Mouse (Mus musculus) hindbrain, embryonic 15.5 days (tissue): ENCODE results near the gene Trpm8. TPM values are rescaled to one million over a fixed set of nuclear protein-coding genes. Genes with fewer than 3 reads are reported as not detected.

Source experiments
- ATAC-seq: fragments of 200-750 bp; cut with Nextera tagmentation; 2 replicates; pipeline ENCODE4 v1.8.0; 2017; ENCODE audit warnings: low read depth, moderate number of reproducible peaks, moderate TSS enrichment; ENCODE audit not compliant: low FRiP score
- H3K27ac ChIP-seq: fragments of 300-500 bp; sonication (generic); replicated peaks from 2 replicates; pipeline ENCODE4 v1.5.1; 2015; ENCODE audit warnings: mild to moderate bottlenecking, inconsistent platforms
- H3K27me3 ChIP-seq: fragments of 300-500 bp; sonication (generic); 2 replicates; pipeline ENCODE4 v1.6.1; 2015; ENCODE audit warnings: control low read depth, inconsistent platforms
- H3K36me3 ChIP-seq: fragments of 300-500 bp; sonication (generic); 2 replicates; pipeline ENCODE4 v1.6.1; 2015; ENCODE audit warnings: control low read depth, inconsistent platforms
- H3K4me1 ChIP-seq: fragments of 300-500 bp; sonication (generic); replicated peaks from 2 replicates; pipeline ENCODE4 v1.6.1; 2015; ENCODE audit warnings: control low read depth, inconsistent platforms
- H3K4me2 ChIP-seq: fragments of 300-500 bp; sonication (generic); 2 replicates; pipeline ENCODE4 v1.6.1; 2015; ENCODE audit warnings: moderate library complexity, mild to moderate bottlenecking, inconsistent platforms
- H3K4me3 ChIP-seq: fragments of 300-500 bp; sonication (generic); 2 replicates; pipeline ENCODE4 v1.5.1; 2015; ENCODE audit warnings: mild to moderate bottlenecking, inconsistent platforms
- H3K9ac ChIP-seq: fragments of 300-500 bp; sonication (generic); 2 replicates; pipeline ENCODE4 v1.6.1; 2015; ENCODE audit warnings: inconsistent platforms
- H3K9me3 ChIP-seq: fragments of 300-500 bp; sonication (generic); 2 replicates; pipeline ENCODE4 v1.6.1; 2016; ENCODE audit warnings: control low read depth, inconsistent platforms
- WGBS: fragments of 180-500 bp; shearing (Covaris S2); methylation state at CpG from one replicate; pipeline ENCODE4 v1.1.7; 2015; 5-methylcytosine and 5-hydroxymethylcytosine counted together
- polyA plus RNA-seq: library from polyadenylated mRNA; unstranded; fragments of >200 nt; fragmentation: Nextera tagmentation; extraction: Ambion mirVana; gene quantifications from 2 replicates; pipeline ENCODE4 v1.2.1, GENCODE M21; 2015

The Trpm8 gene
- polyA plus RNA-seq, 1 experiment from 2014 or later: 0.06 TPM

- no peaks in the 10 kb centered on the region for H3K36me3 ChIP-seq
- WGBS: 84% methylated on average over 5 of the region's 5 CpGs
- H3K9ac ChIP-seq: no peak overlapping the region
- H3K27ac ChIP-seq: no peak overlapping the region
- peaks cover 78% of the 10 kb centered on the region for H3K9me3 ChIP-seq
- ATAC-seq: no peak
- H3K27me3 ChIP-seq: no peaks in the 10 kb centered on the region
- H3K4me3 ChIP-seq: no peak overlapping the region
- no peak overlapping the region for H3K4me2 ChIP-seq
- H3K4me1 ChIP-seq: no peaks in the 10 kb centered on the region
These were observed 27.4 kb upstream of the Trpm8 start for GRCm38 (mm10) chr1:88250023-88250422.

- peaks cover 72% of the 10 kb centered on the region for H3K9me3 ChIP-seq
- H3K36me3 ChIP-seq: no peaks in the 10 kb centered on the region
- no peak for ATAC-seq
- H3K4me3 ChIP-seq: no peak overlapping the region
- 77% methylated on average over 8 of the region's 8 CpGs for WGBS
- no peak overlapping the region for H3K27ac ChIP-seq
- H3K27me3 ChIP-seq: no peaks in the 10 kb centered on the region
- no peaks in the 10 kb centered on the region for H3K4me1 ChIP-seq
- no peak overlapping the region for H3K9ac ChIP-seq
- H3K4me2 ChIP-seq: no peak overlapping the region
These were observed 24.4 kb upstream of the Trpm8 start for GRCm38 (mm10) chr1:88253106-88253505.

- Histone ChIP-seq H3K4me2 (no peak overlapping the region), H3K27ac (no peak overlapping the region), H3K9ac (no peak overlapping the region), H3K4me3 (no peak overlapping the region), H3K27me3 (no peaks in the 10 kb centered on the region), H3K36me3 (no peaks in the 10 kb centered on the region), H3K9me3 (peaks cover 68% of the 10 kb centered on the region), H3K4me1 (no peaks in the 10 kb centered on the region)
- 77% methylated on average over 6 of the region's 6 CpGs for WGBS
- ATAC-seq: no peak
These were observed 23.9 kb upstream of the Trpm8 start for GRCm38 (mm10) chr1:88253540-88253939.

DNA sequence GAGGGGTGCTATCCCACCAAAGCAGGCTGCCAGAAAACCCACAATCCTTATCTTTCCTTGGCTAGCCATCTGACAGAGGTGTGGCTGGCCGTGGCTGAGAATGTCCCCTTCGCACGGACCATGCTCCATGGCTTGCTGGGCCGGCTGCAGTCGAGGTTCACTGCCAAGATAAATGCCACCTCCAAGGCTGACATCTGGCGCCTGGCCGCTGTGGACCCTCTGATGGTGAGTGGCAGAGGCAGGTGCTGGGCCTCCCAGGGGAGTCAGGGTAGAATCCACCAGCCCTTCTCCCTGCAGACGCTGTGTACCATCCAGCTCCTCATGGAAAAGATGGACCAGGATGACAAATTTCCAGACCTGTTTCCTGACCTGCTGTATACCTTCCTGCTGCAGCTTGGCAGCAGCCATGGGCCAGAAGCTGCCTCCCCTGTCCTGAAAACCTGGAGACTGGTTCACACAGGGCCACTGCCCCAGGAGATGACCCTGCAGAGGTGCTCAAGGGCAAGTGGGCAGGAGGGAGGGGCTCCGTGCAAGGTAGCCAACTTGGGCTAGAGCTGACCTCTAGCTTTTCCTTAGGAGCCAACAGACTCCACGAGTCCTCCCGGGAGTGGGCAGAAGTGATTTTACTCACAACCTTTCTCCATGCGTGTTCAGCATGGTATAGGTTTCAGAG lies 22.5 kb upstream of the Trpm8 start:
- no peak overlapping the region for H3K4me2 ChIP-seq
- 88% methylated on average over 12 of the region's 12 CpGs for WGBS
- peaks cover 54% of the 10 kb centered on the region for H3K9me3 ChIP-seq
- no peak overlapping the region for H3K4me3 ChIP-seq
- H3K9ac ChIP-seq: no peak overlapping the region
- ATAC-seq: no peak
- no peaks in the 10 kb centered on the region for H3K27me3 ChIP-seq
- H3K36me3 ChIP-seq: no peaks in the 10 kb centered on the region
- no peaks in the 10 kb centered on the region for H3K4me1 ChIP-seq
- H3K27ac ChIP-seq: no peak overlapping the region

- no peak overlapping the region for H3K4me3 ChIP-seq
- no peaks in the 10 kb centered on the region for H3K27me3 ChIP-seq
- no peak overlapping the region for H3K9ac ChIP-seq
- no peak overlapping the region for H3K27ac ChIP-seq
- no peak for ATAC-seq
- H3K36me3 ChIP-seq: no peaks in the 10 kb centered on the region
- 61% methylated on average over 2 of the region's 2 CpGs for WGBS
- peaks cover 48% of the 10 kb centered on the region for H3K9me3 ChIP-seq
- H3K4me2 ChIP-seq: no peak overlapping the region
- H3K4me1 ChIP-seq: no peaks in the 10 kb centered on the region
These were observed 22.0 kb upstream of the Trpm8 start for GRCm38 (mm10) chr1:88255466-88255857.

DNA sequence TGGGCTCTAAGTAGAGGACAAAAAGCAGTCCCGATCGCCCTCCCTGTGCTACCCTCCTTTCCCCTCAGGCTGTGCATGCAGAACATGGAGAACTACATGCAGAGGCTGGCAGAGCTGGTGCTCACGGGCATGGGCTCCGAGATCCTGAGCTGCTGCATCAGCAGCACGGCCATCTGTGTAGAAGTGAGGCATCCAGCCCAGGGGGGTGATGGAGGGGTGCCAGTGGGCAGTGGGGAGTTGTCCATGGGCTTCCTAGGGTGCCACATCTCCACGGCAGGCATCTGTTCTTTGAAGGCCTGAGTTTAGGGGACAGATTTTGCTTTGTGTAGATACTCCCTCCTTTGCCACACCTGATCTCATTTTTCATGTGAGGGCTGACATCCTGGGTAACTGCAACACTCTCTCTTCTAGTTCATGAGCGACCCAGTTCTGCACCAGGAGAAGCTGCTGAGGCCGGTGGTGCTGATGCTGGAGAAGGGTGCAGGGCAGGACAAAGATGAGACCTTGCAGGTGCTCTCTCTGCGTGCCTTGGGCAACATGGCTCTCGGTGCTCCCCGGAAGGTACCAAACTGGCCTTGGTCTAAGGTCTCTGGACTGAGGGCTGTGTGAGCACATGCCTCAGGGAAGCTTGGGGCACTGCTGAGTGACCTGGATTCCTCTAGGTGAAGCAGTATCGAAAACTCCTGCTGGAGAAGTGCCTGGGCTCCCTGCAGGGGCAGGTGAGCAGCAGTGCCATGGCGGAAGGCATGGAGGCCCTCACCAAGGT lies 21.3 kb upstream of the Trpm8 start:
- H3K27ac ChIP-seq: no peak overlapping the region
- no peaks in the 10 kb centered on the region for H3K27me3 ChIP-seq
- no peak for ATAC-seq
- H3K4me3 ChIP-seq: no peak overlapping the region
- no peak overlapping the region for H3K4me2 ChIP-seq
- 79% methylated on average over 13 of the region's 13 CpGs for WGBS
- peaks cover 41% of the 10 kb centered on the region for H3K9me3 ChIP-seq
- no peak overlapping the region for H3K9ac ChIP-seq
- H3K4me1 ChIP-seq: no peaks in the 10 kb centered on the region
- peaks cover 5% of the 10 kb centered on the region; the same call in 1 of the 2 replicates for H3K36me3 ChIP-seq

DNA sequence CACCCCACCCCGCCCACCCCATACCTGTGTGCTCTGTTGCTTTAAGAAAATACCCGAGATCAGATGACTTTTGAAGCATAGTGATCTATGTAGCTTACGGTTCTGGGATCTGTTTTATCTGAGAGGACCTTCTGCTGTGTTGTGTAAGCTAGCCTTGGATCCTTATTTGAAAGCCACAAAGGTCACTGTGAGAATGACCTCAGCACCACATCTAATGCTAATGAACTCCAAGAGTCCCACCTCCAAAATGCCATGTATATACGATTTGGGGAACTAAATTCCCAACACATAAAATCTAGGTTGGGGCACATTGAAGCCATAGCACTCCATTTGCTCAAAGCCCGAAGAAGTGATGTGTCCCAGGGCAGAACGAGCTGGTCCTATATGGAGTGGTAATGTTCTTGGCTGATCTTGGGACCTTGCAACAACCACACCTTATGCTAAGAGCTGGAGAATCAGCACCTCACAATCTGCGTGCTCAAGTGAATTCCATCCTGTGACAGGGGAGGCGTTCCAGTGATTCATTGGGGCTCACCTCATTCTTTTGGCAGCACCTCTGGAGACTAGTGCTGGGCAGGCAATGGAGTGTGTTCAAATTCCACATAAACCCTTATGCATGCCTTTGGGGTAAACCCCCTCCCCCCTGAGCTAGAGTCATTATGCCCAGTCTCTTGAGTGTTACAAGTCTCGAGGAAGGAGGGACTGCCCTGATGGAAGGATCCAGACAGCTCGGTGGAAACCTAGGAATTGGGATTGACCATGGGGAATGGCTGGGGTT lies 20.4 kb upstream of the Trpm8 start:
- Histone ChIP-seq H3K36me3 (peaks cover 9% of the 10 kb centered on the region; the same call in 1 of the 2 replicates), H3K9ac (no peak overlapping the region), H3K4me2 (no peak overlapping the region), H3K4me3 (no peak overlapping the region), H3K4me1 (no peaks in the 10 kb centered on the region), H3K27me3 (no peaks in the 10 kb centered on the region), H3K27ac (no peak overlapping the region), H3K9me3 (peaks cover 38% of the 10 kb centered on the region)
- whole genome bisulfite sequencing: 83% methylated on average over 10 of the region's 10 CpGs
- no peak for ATAC-seq

DNA sequence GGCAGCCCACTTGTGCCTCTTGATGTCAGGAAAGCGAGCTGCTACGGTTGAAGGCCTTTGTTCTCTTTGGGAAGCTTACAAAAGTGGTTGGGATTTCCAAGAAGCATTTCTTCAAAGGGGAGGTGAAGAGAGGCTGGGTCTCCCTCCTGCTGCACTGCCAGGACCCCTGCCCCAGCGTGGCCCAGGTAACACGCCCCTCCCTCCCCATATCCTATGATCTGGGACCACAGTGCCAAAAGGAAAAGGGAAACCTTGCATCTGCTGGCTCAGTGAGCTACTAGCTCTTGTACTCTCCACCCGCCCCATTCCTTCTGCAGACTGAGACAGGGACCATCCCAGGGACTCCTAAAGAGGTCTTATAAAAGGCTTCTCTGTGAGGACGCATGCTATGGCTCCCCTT lies 19.8 kb upstream of the Trpm8 start:
- Histone ChIP-seq H3K9ac (no peak overlapping the region), H3K4me3 (no peak overlapping the region), H3K4me2 (no peak overlapping the region), H3K27me3 (no peaks in the 10 kb centered on the region), H3K27ac (no peak overlapping the region), H3K9me3 (peaks cover 33% of the 10 kb centered on the region), H3K36me3 (peaks cover 13% of the 10 kb centered on the region), H3K4me1 (no peaks in the 10 kb centered on the region)
- 82% methylated on average over 6 of the region's 6 CpGs for WGBS
- ATAC-seq: no peak

- WGBS: 64% methylated on average over 6 of the region's 6 CpGs
- Histone ChIP-seq H3K4me1 (no peaks in the 10 kb centered on the region), H3K4me3 (no peak overlapping the region), H3K36me3 (peaks cover 20% of the 10 kb centered on the region), H3K9ac (no peak overlapping the region), H3K4me2 (no peak overlapping the region), H3K27ac (no peak overlapping the region), H3K27me3 (no peaks in the 10 kb centered on the region), H3K9me3 (peaks cover 29% of the 10 kb centered on the region)
- ATAC-seq: no peak
These were observed 19.1 kb upstream of the Trpm8 start for GRCm38 (mm10) chr1:88258361-88258760.

GRCm38 (mm10) chr1:88258881-88259642 lies 18.4 kb upstream of the Trpm8 start:
- Histone ChIP-seq H3K4me1 (no peaks in the 10 kb centered on the region), H3K4me2 (no peak overlapping the region), H3K27ac (no peak overlapping the region), H3K4me3 (no peak overlapping the region), H3K9me3 (peaks cover 25% of the 10 kb centered on the region), H3K36me3 (peaks cover 27% of the 10 kb centered on the region), H3K27me3 (no peaks in the 10 kb centered on the region), H3K9ac (no peak overlapping the region)
- ATAC-seq: peak; percentile 6; the same call in 1 of the 2 replicates
- WGBS: 77% methylated on average over 8 of the region's 8 CpGs

DNA sequence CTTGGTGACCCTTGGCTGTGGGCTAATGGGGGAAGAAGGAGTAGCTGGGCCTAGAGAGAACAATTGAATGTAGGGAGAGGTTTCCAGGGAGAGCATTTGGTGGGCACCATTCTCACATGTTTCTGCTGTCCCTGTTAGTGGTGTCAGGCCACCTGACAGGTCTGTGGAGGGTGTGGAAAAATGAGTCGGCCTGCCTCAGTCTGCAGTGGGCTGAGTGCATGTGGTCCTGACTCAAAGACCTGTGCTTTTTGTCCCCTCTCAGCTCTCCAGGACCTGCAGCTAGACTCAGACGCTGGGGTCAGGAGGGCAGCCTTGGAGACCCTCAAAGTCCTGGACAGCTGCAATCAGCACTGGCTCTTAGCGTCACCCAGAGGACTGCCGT lies 17.8 kb upstream of the Trpm8 start:
- Histone ChIP-seq H3K27ac (no peak overlapping the region), H3K4me1 (no peaks in the 10 kb centered on the region), H3K9me3 (peaks cover 21% of the 10 kb centered on the region), H3K36me3 (peaks cover 32% of the 10 kb centered on the region), H3K9ac (no peak overlapping the region), H3K4me2 (no peak overlapping the region), H3K27me3 (no peaks in the 10 kb centered on the region), H3K4me3 (no peak overlapping the region)
- 73% methylated on average over 4 of the region's 4 CpGs for WGBS
- ATAC-seq: peak; percentile 5; the same call in 1 of the 2 replicates
